Mouse (Mus musculus): ENCODE data around the gene Inca1. TPM values are rescaled to one million over a fixed set of nuclear protein-coding genes. Genes with fewer than 3 reads are reported as not detected.

Gene Inca1
- total and polyA plus RNA-seq, 2 experiments from 2014 or later, result 0.23 to 4.0 TPM

GRCm38 (mm10) chr11:70726585-70726984 is 26.6 kb upstream of the Inca1 start:
- Histone ChIP-seq H3K9ac (replicated peaks; ENCODE audit: low read depth, low read length) (no peak overlapping the region), H3K4me3 (ENCODE audit: low read depth, low read length) (no peak overlapping the region), H3K36me3 (replicated peaks; ENCODE audit: control insufficient read depth, insufficient read depth, low read length) (peaks cover 80% of the 10 kb centered on the region), H3K27ac (ENCODE audit: low read depth) (no peak overlapping the region), H3K4me2 (ENCODE audit: low read depth, low read length) (no peak overlapping the region), H3K27me3 (ENCODE audit: control insufficient read depth, insufficient read depth, low read length) (no peaks in the 10 kb centered on the region), H3K9me3 (replicated peaks; ENCODE audit: control insufficient read depth, low read length) (no peaks in the 10 kb centered on the region), H3K4me1 (ENCODE audit: control insufficient read depth, insufficient read depth) (no peaks in the 10 kb centered on the region)
- 74% methylated on average over 2 of the region's 2 CpGs for WGBS
- TF ChIP-seq CTCF (IDR thresholded peaks at IDR 0.05; ENCODE audit: low read depth) (no peak), EP300 (IDR thresholded peaks at IDR 0.05; ENCODE audit: low read depth) (no peak)
- DNase-seq (ENCODE audit: low spot score), result no peak
- no peak for ATAC-seq (ENCODE audit: insufficient read depth, low read depth)

- Histone ChIP-seq H3K27ac (ENCODE audit: low read depth) (no peak overlapping the region), H3K36me3 (replicated peaks; ENCODE audit: control insufficient read depth, insufficient read depth, low read length) (peaks cover 93% of the 10 kb centered on the region), H3K9ac (replicated peaks; ENCODE audit: low read depth, low read length) (no peak overlapping the region), H3K4me3 (ENCODE audit: low read depth, low read length) (no peak overlapping the region), H3K4me1 (ENCODE audit: control insufficient read depth, insufficient read depth) (no peaks in the 10 kb centered on the region), H3K27me3 (ENCODE audit: control insufficient read depth, insufficient read depth, low read length) (no peaks in the 10 kb centered on the region), H3K9me3 (replicated peaks; ENCODE audit: control insufficient read depth, low read length) (no peaks in the 10 kb centered on the region), H3K4me2 (ENCODE audit: low read depth, low read length) (no peak overlapping the region)
- no peak for ATAC-seq (ENCODE audit: insufficient read depth, low read depth)
- TF ChIP-seq CTCF (IDR thresholded peaks at IDR 0.05; ENCODE audit: low read depth) (no peak), EP300 (IDR thresholded peaks at IDR 0.05; ENCODE audit: low read depth) (no peak)
- 94% methylated on average over 9 of the region's 9 CpGs for WGBS
- DNase-seq (ENCODE audit: low spot score), result no peak
Measured at GRCm38 (mm10) chr11:70724706-70725105, 24.8 kb upstream of the Inca1 start.

- H3K9ac ChIP-seq (replicated peaks; ENCODE audit: low read depth, low read length), result no peak overlapping the region
- H3K27me3 ChIP-seq (ENCODE audit: control insufficient read depth, insufficient read depth, low read length), result no peaks in the 10 kb centered on the region
- ATAC-seq (ENCODE audit: insufficient read depth, low read depth) (peak; percentile 58; the same call in 1 of the 2 replicates), DNase-seq (ENCODE audit: low spot score) (no peak)
- no peaks in the 10 kb centered on the region for H3K4me1 ChIP-seq (ENCODE audit: control insufficient read depth, insufficient read depth)
- peaks cover 97% of the 10 kb centered on the region for H3K36me3 ChIP-seq (replicated peaks; ENCODE audit: control insufficient read depth, insufficient read depth, low read length)
- H3K9me3 ChIP-seq (replicated peaks; ENCODE audit: control insufficient read depth, low read length), result no peaks in the 10 kb centered on the region
- no peak overlapping the region for H3K4me3 ChIP-seq (ENCODE audit: low read depth, low read length)
- WGBS, result 54% methylated on average over 3 of the region's 3 CpGs
- TF ChIP-seq CTCF (IDR thresholded peaks at IDR 0.05; ENCODE audit: low read depth) (no peak), EP300 (IDR thresholded peaks at IDR 0.05; ENCODE audit: low read depth) (no peak)
- no peak overlapping the region for H3K27ac ChIP-seq (ENCODE audit: low read depth)
- H3K4me2 ChIP-seq (ENCODE audit: low read depth, low read length), result no peak overlapping the region
Measured at GRCm38 (mm10) chr11:70721072-70721471, 21.1 kb upstream of the Inca1 start.

GRCm38 (mm10) chr11:70720567-70720966 is 20.6 kb upstream of the Inca1 start:
- H3K9ac ChIP-seq (replicated peaks; ENCODE audit: low read depth, low read length), result no peak overlapping the region
- H3K4me3 ChIP-seq (ENCODE audit: low read depth, low read length), result no peak overlapping the region
- TF ChIP-seq CTCF (IDR thresholded peaks at IDR 0.05; ENCODE audit: low read depth), result no peak
- TF ChIP-seq EP300 (IDR thresholded peaks at IDR 0.05; ENCODE audit: low read depth), result no peak
- H3K4me1 ChIP-seq (ENCODE audit: control insufficient read depth, insufficient read depth), result no peaks in the 10 kb centered on the region
- no peak overlapping the region for H3K4me2 ChIP-seq (ENCODE audit: low read depth, low read length)
- WGBS, result 64% methylated on average over 3 of the region's 3 CpGs
- H3K27me3 ChIP-seq (ENCODE audit: control insufficient read depth, insufficient read depth, low read length), result no peaks in the 10 kb centered on the region
- peaks cover 97% of the 10 kb centered on the region for H3K36me3 ChIP-seq (replicated peaks; ENCODE audit: control insufficient read depth, insufficient read depth, low read length)
- no peak for DNase-seq (ENCODE audit: low spot score)
- no peak for ATAC-seq (ENCODE audit: insufficient read depth, low read depth)
- H3K27ac ChIP-seq (ENCODE audit: low read depth), result no peak overlapping the region
- H3K9me3 ChIP-seq (replicated peaks; ENCODE audit: control insufficient read depth, low read length), result no peaks in the 10 kb centered on the region

GRCm38 (mm10) chr11:70718481-70718880 is 18.5 kb upstream of the Inca1 start:
- H3K9ac ChIP-seq (replicated peaks; ENCODE audit: low read depth, low read length), result no peak overlapping the region
- TF ChIP-seq CTCF (IDR thresholded peaks at IDR 0.05; ENCODE audit: low read depth) (no peak), EP300 (IDR thresholded peaks at IDR 0.05; ENCODE audit: low read depth) (no peak)
- no peak for ATAC-seq (ENCODE audit: insufficient read depth, low read depth)

GRCm38 (mm10) chr11:70715832-70716231 is 15.9 kb upstream of the Inca1 start:
- H3K36me3 ChIP-seq (replicated peaks; ENCODE audit: control insufficient read depth, insufficient read depth, low read length), result peaks cover 86% of the 10 kb centered on the region
- DNase-seq (ENCODE audit: low spot score) (no peak), ATAC-seq (ENCODE audit: insufficient read depth, low read depth) (no peak)
- 90% methylated on average over 6 of the region's 6 CpGs for WGBS
- no peak overlapping the region for H3K27ac ChIP-seq (ENCODE audit: low read depth)
- no peaks in the 10 kb centered on the region for H3K9me3 ChIP-seq (replicated peaks; ENCODE audit: control insufficient read depth, low read length)
- H3K27me3 ChIP-seq (ENCODE audit: control insufficient read depth, insufficient read depth, low read length), result no peaks in the 10 kb centered on the region
- H3K4me3 ChIP-seq (ENCODE audit: low read depth, low read length), result no peak overlapping the region
- no peak overlapping the region for H3K4me2 ChIP-seq (ENCODE audit: low read depth, low read length)
- no peaks in the 10 kb centered on the region for H3K4me1 ChIP-seq (ENCODE audit: control insufficient read depth, insufficient read depth)
- no peak overlapping the region for H3K9ac ChIP-seq (replicated peaks; ENCODE audit: low read depth, low read length)
- TF ChIP-seq CTCF (IDR thresholded peaks at IDR 0.05; ENCODE audit: low read depth), result no peak
- TF ChIP-seq EP300 (IDR thresholded peaks at IDR 0.05; ENCODE audit: low read depth), result no peak

More at GRCm38 (mm10) chr11:70718481-70718880, 18.5 kb upstream of the Inca1 start:
- Histone ChIP-seq H3K36me3 (replicated peaks; ENCODE audit: control insufficient read depth, insufficient read depth, low read length) (peaks cover 87% of the 10 kb centered on the region), H3K27ac (ENCODE audit: low read depth) (no peak overlapping the region), H3K27me3 (ENCODE audit: control insufficient read depth, insufficient read depth, low read length) (no peaks in the 10 kb centered on the region), H3K4me1 (ENCODE audit: control insufficient read depth, insufficient read depth) (no peaks in the 10 kb centered on the region), H3K9me3 (replicated peaks; ENCODE audit: control insufficient read depth, low read length) (no peaks in the 10 kb centered on the region), H3K4me3 (ENCODE audit: low read depth, low read length) (no peak overlapping the region), H3K4me2 (ENCODE audit: low read depth, low read length) (no peak overlapping the region)
- 82% methylated on average over 5 of the region's 5 CpGs for WGBS
- no peak for DNase-seq (ENCODE audit: low spot score)
